ENCODE assay signal across 26 mouse cellular contexts in the genomic region with DNA sequence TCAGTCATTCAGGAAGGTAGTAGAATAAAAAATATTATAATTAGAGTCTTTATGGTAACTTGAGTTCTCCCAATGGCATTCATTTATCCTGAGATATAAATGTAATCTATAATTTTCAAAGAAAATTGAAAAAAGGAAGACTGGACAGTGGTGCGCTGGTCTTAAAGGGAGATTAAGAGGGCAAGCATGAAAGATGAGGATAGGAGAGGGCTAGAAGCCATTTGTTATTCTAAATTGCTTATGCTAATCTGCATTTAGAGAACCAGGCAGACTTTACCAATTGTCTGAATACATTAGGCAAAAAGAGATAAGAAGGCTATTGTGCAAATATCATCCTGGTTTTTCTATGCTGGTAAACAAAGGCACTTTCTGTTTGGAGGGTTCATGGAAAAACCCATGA.
DNase-seq lines count a peak whose midpoint lies in the region; ATAC-seq and TF ChIP-seq lines count a peak whose summit lies in the region.
"Had no signal": no experiment of that assay in that cellular context is flagged by ENCODE, and none has a peak within 500 bp of the region (broad histone marks: within the 10 kb centered on the region; RNA-seq: fewer than 3 reads in every experiment).

No protein-coding gene starts in this region.

- no peaks in the 10 kb centered on the region for H3K9me3 ChIP-seq in midbrain, embryonic 13.5 days
- no peaks in the 10 kb centered on the region for H3K9me3 ChIP-seq in midbrain, embryonic 15.5 days
- H3K9me3 ChIP-seq: embryonic facial prominence, embryonic 10.5 days; embryonic facial prominence, embryonic 13.5 days; forebrain, embryonic 10.5 days; forebrain, embryonic 13.5 days; heart, embryonic 15.5 days; hindbrain, embryonic 15.5 days had no signal

- no peaks in the 10 kb centered on the region for H3K36me3 ChIP-seq in midbrain, embryonic 13.5 days
- H3K36me3 ChIP-seq in midbrain, embryonic 15.5 days (replicated peaks): no peaks in the 10 kb centered on the region
- no peaks in the 10 kb centered on the region for H3K36me3 ChIP-seq in kidney, adult 2 months (ENCODE audit: control insufficient read depth, insufficient read depth, low read length)
- H3K36me3 ChIP-seq: embryonic facial prominence, embryonic 10.5 days; embryonic facial prominence, embryonic 13.5 days; forebrain, embryonic 10.5 days; heart, embryonic 12.5 days; heart, embryonic 15.5 days; hindbrain, embryonic 15.5 days had no signal

- TF ChIP-seq CTCF in kidney, adult 2 months (conservative IDR thresholded peaks at IDR 0.05; ENCODE audit: insufficient read depth, insufficient read length, low read depth, low read length): no peak

- no peaks in the 10 kb centered on the region for H3K27me3 ChIP-seq in midbrain, embryonic 13.5 days
- no peaks in the 10 kb centered on the region for H3K27me3 ChIP-seq in midbrain, embryonic 15.5 days (replicated peaks)
- H3K27me3 ChIP-seq in kidney, adult 2 months (replicated peaks; ENCODE audit: control insufficient read depth, insufficient read depth, low read length): no peaks in the 10 kb centered on the region
- H3K27me3 ChIP-seq: embryonic facial prominence, embryonic 13.5 days; forebrain, embryonic 13.5 days; heart, embryonic 12.5 days; heart, embryonic 15.5 days; hindbrain, embryonic 15.5 days had no signal

- H3K4me2 ChIP-seq in midbrain, embryonic 13.5 days (replicated peaks): no peak overlapping the region
- H3K4me2 ChIP-seq in midbrain, embryonic 15.5 days: no peak overlapping the region
- H3K4me2 ChIP-seq: embryonic facial prominence, embryonic 13.5 days; forebrain, embryonic 13.5 days; heart, embryonic 12.5 days; heart, embryonic 15.5 days; hindbrain, embryonic 15.5 days had no signal

- DNase-seq in cerebellum, adult 9-10 months: peak; percentile 1
- no peak for DNase-seq in cerebellum, adult 8-10 months
- peak; percentile 1 for DNase-seq in left cerebral cortex, adult 11 months (ENCODE audit: low spot score)
- no peak for DNase-seq in left cerebral cortex, adult 9 months (ENCODE audit: low spot score in 2 of 2)
- no peak for DNase-seq in kidney, adult 2 months
- DNase-seq: adrenal gland, adult 8-10 months; adrenal gland, postnatal 25 days; cerebellum, adult 18-20 months; cerebellum, postnatal 10 days; cerebellum, postnatal 36 days; embryo, embryonic 11 days; gastrocnemius, postnatal 25 days; heart, adult 18-20 months; heart, postnatal 10 days; heart, postnatal 36 days had no signal

- H3K4me3 ChIP-seq in midbrain, embryonic 13.5 days (replicated peaks): no peak overlapping the region
- H3K4me3 ChIP-seq in midbrain, embryonic 15.5 days: no peak overlapping the region
- H3K4me3 ChIP-seq in kidney, adult 2 months (ENCODE audit: insufficient read depth, low read depth, low read length): no peak overlapping the region
- H3K4me3 ChIP-seq: embryonic facial prominence, embryonic 10.5 days; embryonic facial prominence, embryonic 13.5 days; forebrain, embryonic 10.5 days; forebrain, embryonic 13.5 days; heart, embryonic 12.5 days; heart, embryonic 15.5 days; hindbrain, embryonic 15.5 days had no signal

- H3K9ac ChIP-seq in midbrain, embryonic 13.5 days (replicated peaks): no peak overlapping the region
- H3K9ac ChIP-seq in midbrain, embryonic 15.5 days: no peak overlapping the region
- H3K9ac ChIP-seq: embryonic facial prominence, embryonic 13.5 days; forebrain, embryonic 13.5 days; heart, embryonic 12.5 days; heart, embryonic 15.5 days; hindbrain, embryonic 15.5 days had no signal

- TF ChIP-seq POLR2A in kidney, adult 2 months (IDR thresholded peaks at IDR 0.05; ENCODE audit: low read depth, low read length): no peak

- H3K4me1 ChIP-seq in midbrain, embryonic 13.5 days (replicated peaks): no peaks in the 10 kb centered on the region
- no peaks in the 10 kb centered on the region for H3K4me1 ChIP-seq in midbrain, embryonic 15.5 days
- no peaks in the 10 kb centered on the region for H3K4me1 ChIP-seq in kidney, adult 2 months (ENCODE audit: control insufficient read depth, insufficient read depth, low read length)
- H3K4me1 ChIP-seq: embryonic facial prominence, embryonic 10.5 days; embryonic facial prominence, embryonic 13.5 days; forebrain, embryonic 10.5 days; forebrain, embryonic 13.5 days; heart, embryonic 12.5 days; heart, embryonic 15.5 days; hindbrain, embryonic 15.5 days had no signal

- 44% methylated on average over 1 of the region's 1 CpGs for WGBS in midbrain, embryonic 13.5 days
- WGBS in midbrain, embryonic 15.5 days: 28% methylated on average over 1 of the region's 1 CpGs
- 83% methylated on average over 1 of the region's 1 CpGs for WGBS in kidney, adult 2 months

- no peak overlapping the region for H3K27ac ChIP-seq in midbrain, embryonic 13.5 days
- H3K27ac ChIP-seq in midbrain, embryonic 15.5 days: no peak overlapping the region
- no peak overlapping the region for H3K27ac ChIP-seq in kidney, adult 2 months (ENCODE audit: insufficient read depth, low read depth, low read length)
- H3K27ac ChIP-seq: embryonic facial prominence, embryonic 10.5 days; embryonic facial prominence, embryonic 13.5 days; forebrain, embryonic 10.5 days; forebrain, embryonic 13.5 days; heart, embryonic 15.5 days; hindbrain, embryonic 15.5 days had no signal

- ATAC-seq in midbrain, embryonic 13.5 days: 0 out of 2 replicates have a peak, but pooled peaks have one; percentile 37
- ATAC-seq in midbrain, embryonic 15.5 days (replicated peaks): no peak
- ATAC-seq: activated CD4-positive, CD25-positive, alpha-beta regulatory T cell, adult 4 months; forebrain, embryonic 13.5 days; forebrain, embryonic 16.5 days had no signal

Comparison
In these comparisons a context has a peak if more than half of its experiments do, and no peak if none do; other contexts are left out.
1. DNase-seq: peak in cerebellum, adult 9-10 months (single experiment) and left cerebral cortex, adult 11 months (single experiment); none in cerebellum, adult 8-10 months (single experiment), left cerebral cortex, adult 9 months (0 of 2) and kidney, adult 2 months (single experiment).